Mouse (Mus musculus): ENCODE results near the gene Drd2.
A peak's percentile ranks its signal among the peaks of the same experiment; 100 is the strongest.

The Drd2 gene

GRCm38 (mm10) chr9:49340136-49341043 is at the start of gene Drd2:
TSS of gene Drd2 (plus strand) at chr9:49340627.
- peak; percentile 41 for DNase-seq (ENCODE audit: low read depth, low spot score)

- no peak for DNase-seq (ENCODE audit: low read depth, low spot score)
Observed at GRCm38 (mm10) chr9:49295101-49295500, 45.3 kb upstream of the Drd2 start.

GRCm38 (mm10) chr9:49307576-49307975 is 32.9 kb upstream of the Drd2 start:
- DNase-seq (ENCODE audit: low read depth, low spot score): no peak

GRCm38 (mm10) chr9:49310821-49311220 is 29.6 kb upstream of the Drd2 start:
- no peak for DNase-seq (ENCODE audit: low read depth, low spot score)

GRCm38 (mm10) chr9:49318638-49319037 is 21.8 kb upstream of the Drd2 start:
- DNase-seq (ENCODE audit: low read depth, low spot score): no peak

- DNase-seq (ENCODE audit: low read depth, low spot score): no peak
Observed at GRCm38 (mm10) chr9:49341044-49341365, 578 bp downstream of the Drd2 start.

GRCm38 (mm10) chr9:49365763-49366162 is 25.3 kb downstream of the Drd2 start:
- no peak for DNase-seq (ENCODE audit: low read depth, low spot score)

GRCm38 (mm10) chr9:49373946-49374345 is 33.5 kb downstream of the Drd2 start:
- DNase-seq (ENCODE audit: low read depth, low spot score): no peak

GRCm38 (mm10) chr9:49379962-49380361 is 39.5 kb downstream of the Drd2 start:
- DNase-seq (ENCODE audit: low read depth, low spot score): no peak

- no peak for DNase-seq (ENCODE audit: low read depth, low spot score)
Observed at GRCm38 (mm10) chr9:49384041-49384440, 43.6 kb downstream of the Drd2 start.

GRCm38 (mm10) chr9:49384855-49385254 is 44.4 kb downstream of the Drd2 start:
- no peak for DNase-seq (ENCODE audit: low read depth, low spot score)

- DNase-seq (ENCODE audit: low read depth, low spot score): no peak
Observed at GRCm38 (mm10) chr9:49385301-49385700, 44.9 kb downstream of the Drd2 start.

- no peak for DNase-seq (ENCODE audit: low read depth, low spot score)
Observed at GRCm38 (mm10) chr9:49386119-49386518, 45.7 kb downstream of the Drd2 start.

GRCm38 (mm10) chr9:49392242-49392641 is 51.8 kb downstream of the Drd2 start:
- DNase-seq (ENCODE audit: low read depth, low spot score): no peak

- no peak for DNase-seq (ENCODE audit: low read depth, low spot score)
Observed at GRCm38 (mm10) chr9:49396006-49396405, 55.6 kb downstream of the Drd2 start.

GRCm38 (mm10) chr9:49403711-49404110 is 63.3 kb downstream of the Drd2 start:
- no peak for DNase-seq (ENCODE audit: low read depth, low spot score)

- no peak for DNase-seq (ENCODE audit: low read depth, low spot score)
Observed at GRCm38 (mm10) chr9:49407028-49407427, 66.6 kb downstream of the Drd2 start.

- no peak for DNase-seq (ENCODE audit: low read depth, low spot score)
Observed at GRCm38 (mm10) chr9:49410621-49411020, 70.2 kb downstream of the Drd2 start.

GRCm38 (mm10) chr9:49423866-49424265 is 83.4 kb downstream of the Drd2 start:
- DNase-seq (ENCODE audit: low read depth, low spot score): no peak

GRCm38 (mm10) chr9:49425585-49425984 is 85.2 kb downstream of the Drd2 start:
- no peak for DNase-seq (ENCODE audit: low read depth, low spot score)

- no peak for DNase-seq (ENCODE audit: low read depth, low spot score)
Observed at GRCm38 (mm10) chr9:49426921-49427320, 86.5 kb downstream of the Drd2 start, which contains the start of gene Ankk1. TSS of gene Ankk1 (minus strand) at chr9:49427021.

- no peak for DNase-seq (ENCODE audit: low read depth, low spot score)
Observed at GRCm38 (mm10) chr9:49427478-49427877, 87.1 kb downstream of the Drd2 start.

GRCm38 (mm10) chr9:49442621-49443020 is 102.2 kb downstream of the Drd2 start:
- DNase-seq (ENCODE audit: low read depth, low spot score): no peak

Data from retina, postnatal 7 days (tissue).